Mouse (Mus musculus) limb, embryonic 14.5 days (tissue): ENCODE results near the gene Alg14. TPM values are rescaled to one million over a fixed set of nuclear protein-coding genes. Genes with fewer than 3 reads are reported as not detected.
A peak's percentile ranks its signal among the peaks of the same experiment; 100 is the strongest.

ENCODE experiments used
- ATAC-seq: fragments of 200-750 bp; cut with Nextera tagmentation; 2 replicates; pipeline ENCODE4 v1.8.0; 2017; ENCODE audit warnings: low read depth, moderate number of reproducible peaks, moderate TSS enrichment; ENCODE audit not compliant: low FRiP score
- DNase-seq: peaks from one replicate; pipeline ENCODE4 v3.0.0-alpha.2; 2015; ENCODE audit warnings: low spot score
- H3K27ac ChIP-seq: fragments of 300-500 bp; sonication (generic); replicated peaks from 2 replicates; pipeline ENCODE4 v1.5.1; 2014; ENCODE audit warnings: low read depth, mild to moderate bottlenecking, low read length, moderate library complexity, mixed read lengths
- H3K27me3 ChIP-seq: fragments of 300-500 bp; sonication (generic); 2 replicates; pipeline ENCODE4 v1.6.1; 2014; ENCODE audit warnings: low read length, mixed read lengths; ENCODE audit not compliant: control insufficient read depth, insufficient read depth
- H3K36me3 ChIP-seq: fragments of 300-500 bp; sonication (generic); 2 replicates; pipeline ENCODE4 v1.6.1; 2014; ENCODE audit warnings: mild to moderate bottlenecking, low read length, moderate library complexity, mixed read lengths; ENCODE audit not compliant: control insufficient read depth, insufficient read depth
- H3K4me1 ChIP-seq: fragments of 300-500 bp; sonication (generic); 2 replicates; pipeline ENCODE4 v1.6.1; 2014; ENCODE audit warnings: antibody characterized with exemption, low read length, mixed read lengths; ENCODE audit not compliant: control insufficient read depth, insufficient read depth
- H3K4me2 ChIP-seq: fragments of 300-500 bp; sonication (generic); replicated peaks from 2 replicates; pipeline ENCODE4 v1.6.1; 2014; ENCODE audit warnings: low read depth, mild to moderate bottlenecking, low read length, moderate library complexity; ENCODE audit not compliant: severe bottlenecking
- H3K4me3 ChIP-seq: fragments of 300-500 bp; sonication (generic); replicated peaks from 2 replicates; pipeline ENCODE4 v1.5.1; 2014; ENCODE audit warnings: low read length
- H3K9ac ChIP-seq: fragments of 300-500 bp; sonication (generic); 2 replicates; pipeline ENCODE4 v1.6.1; 2014; ENCODE audit warnings: mild to moderate bottlenecking, low read depth, low read length, moderate library complexity; ENCODE audit not compliant: severe bottlenecking
- H3K9me3 ChIP-seq: fragments of 300-500 bp; sonication (generic); 2 replicates; pipeline ENCODE4 v1.6.1; 2016; ENCODE audit warnings: low read length; ENCODE audit not compliant: control insufficient read depth
- POLR2A ChIP-seq: fragments of 200-500 bp; IDR thresholded peaks from 2 replicates; pipeline ENCODE4 v1.8.0; 2012; ENCODE audit warnings: inconsistent platforms, mild to moderate bottlenecking, moderate library complexity, borderline replicate concordance; ENCODE audit not compliant: insufficient read depth, insufficient read length; ENCODE audit errors: extremely low read depth
- WGBS: fragments of 180-500 bp; shearing (Covaris S2); extraction: QIAGEN DNeasy Blood & Tissue Kit; methylation state at CpG from one replicate; pipeline ENCODE4 v1.1.7; 2014; 5-methylcytosine and 5-hydroxymethylcytosine counted together
- polyA plus RNA-seq, 2 experiments: library from polyadenylated mRNA; depleted of rRNA in 1 of 2; stranded (reverse) in 1 of 2; unstranded in 1 of 2; fragments of >200 nt; fragmentation: Nextera tagmentation in 1 of 2; extraction: Ambion mirVana in 1 of 2; gene quantifications; 2 replicates each; pipeline versions ENCODE4 v1.2.1 to v1.2.3; 2012 to 2014

Alg14 gene
- polyA plus RNA-seq, 2 experiments, result 23.7 to 47.4 TPM

- H3K27me3 ChIP-seq, result no peaks in the 10 kb centered on the region
- H3K4me2 ChIP-seq, result no peak overlapping the region
- H3K9me3 ChIP-seq, result no peaks in the 10 kb centered on the region
- 0 out of 2 replicates have a peak, but pooled peaks cover 4% of the 10 kb centered on the region for H3K36me3 ChIP-seq
- no peak for TF ChIP-seq POLR2A
- ATAC-seq (no peak), DNase-seq (no peak)
- H3K9ac ChIP-seq, result no peak overlapping the region
- 64% methylated on average over 4 of the region's 4 CpGs for WGBS
- no peak overlapping the region for H3K4me3 ChIP-seq
- no peak overlapping the region for H3K27ac ChIP-seq
- H3K4me1 ChIP-seq, result no peaks in the 10 kb centered on the region
Measured at GRCm38 (mm10) chr3:121309429-121309828, 17.9 kb downstream of the Alg14 start.

GRCm38 (mm10) chr3:121309896-121310714 is 18.5 kb downstream of the Alg14 start:
- Histone ChIP-seq H3K36me3 (0 out of 2 replicates have a peak, but pooled peaks cover 4% of the 10 kb centered on the region), H3K27me3 (no peaks in the 10 kb centered on the region), H3K4me3 (no peak overlapping the region), H3K9me3 (no peaks in the 10 kb centered on the region), H3K4me2 (no peak overlapping the region), H3K4me1 (no peaks in the 10 kb centered on the region), H3K27ac (no peak overlapping the region), H3K9ac (no peak overlapping the region)
- 91% methylated on average over 16 of the region's 16 CpGs for WGBS
- no peak for DNase-seq
- ATAC-seq, result no peak
- no peak for TF ChIP-seq POLR2A

DNA sequence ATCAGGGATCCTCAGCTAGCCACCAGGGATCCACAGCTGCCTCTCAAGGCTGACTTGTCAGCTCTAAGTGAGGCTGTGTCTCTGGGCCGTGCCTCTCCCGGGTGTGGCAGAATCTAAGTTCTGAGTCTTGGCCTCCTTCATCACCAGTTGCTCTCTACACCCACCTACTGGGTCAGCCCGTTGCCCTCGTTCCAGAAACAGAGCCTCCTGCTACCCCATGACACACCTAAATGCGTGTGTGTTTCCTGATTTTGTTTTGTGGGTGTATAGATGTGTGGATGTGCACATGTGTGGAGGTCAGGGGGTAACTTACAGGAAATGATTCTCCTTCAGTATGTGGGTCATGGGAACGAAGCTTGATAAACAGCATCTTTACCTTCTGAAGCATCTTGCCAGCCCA is 20.9 kb downstream of the Alg14 start:
- no peak overlapping the region for H3K4me3 ChIP-seq
- TF ChIP-seq POLR2A, result no peak
- H3K4me2 ChIP-seq, result no peak overlapping the region
- H3K4me1 ChIP-seq, result no peaks in the 10 kb centered on the region
- H3K36me3 ChIP-seq, result no peaks in the 10 kb centered on the region
- 79% methylated on average over 6 of the region's 6 CpGs for WGBS
- no peak overlapping the region for H3K9ac ChIP-seq
- ATAC-seq (no peak), DNase-seq (no peak)
- no peaks in the 10 kb centered on the region for H3K9me3 ChIP-seq
- H3K27ac ChIP-seq, result no peak overlapping the region
- no peaks in the 10 kb centered on the region for H3K27me3 ChIP-seq

GRCm38 (mm10) chr3:121312979-121313378 is 21.4 kb downstream of the Alg14 start:
- no peaks in the 10 kb centered on the region for H3K27me3 ChIP-seq
- H3K36me3 ChIP-seq, result no peaks in the 10 kb centered on the region
- 67% methylated on average over 9 of the region's 9 CpGs for WGBS
- DNase-seq, result no peak
- H3K4me2 ChIP-seq, result no peak overlapping the region
- no peaks in the 10 kb centered on the region for H3K9me3 ChIP-seq
- no peak overlapping the region for H3K27ac ChIP-seq
- no peaks in the 10 kb centered on the region for H3K4me1 ChIP-seq
- ATAC-seq, result no peak
- no peak for TF ChIP-seq POLR2A
- no peak overlapping the region for H3K4me3 ChIP-seq
- H3K9ac ChIP-seq, result no peak overlapping the region

GRCm38 (mm10) chr3:121314149-121314548 is 22.6 kb downstream of the Alg14 start:
- no peak for DNase-seq
- 69% methylated on average over 6 of the region's 6 CpGs for WGBS

More at GRCm38 (mm10) chr3:121314149-121314548, 22.6 kb downstream of the Alg14 start:
- Histone ChIP-seq H3K4me1 (no peaks in the 10 kb centered on the region), H3K4me3 (no peak overlapping the region), H3K27ac (no peak overlapping the region), H3K4me2 (no peak overlapping the region), H3K27me3 (no peaks in the 10 kb centered on the region), H3K9ac (no peak overlapping the region), H3K9me3 (no peaks in the 10 kb centered on the region), H3K36me3 (no peaks in the 10 kb centered on the region)
- ATAC-seq, result peak; percentile 44; the same call in 1 of the 2 replicates
- TF ChIP-seq POLR2A, result no peak
